Mouse (Mus musculus): ENCODE measurements around the gene 2900026A02Rik. TPM values are rescaled to one million over a fixed set of nuclear protein-coding genes. Genes with fewer than 3 reads are reported as not detected.

2900026A02Rik gene
- total and polyA plus RNA-seq, 3 experiments = not detected

DNA sequence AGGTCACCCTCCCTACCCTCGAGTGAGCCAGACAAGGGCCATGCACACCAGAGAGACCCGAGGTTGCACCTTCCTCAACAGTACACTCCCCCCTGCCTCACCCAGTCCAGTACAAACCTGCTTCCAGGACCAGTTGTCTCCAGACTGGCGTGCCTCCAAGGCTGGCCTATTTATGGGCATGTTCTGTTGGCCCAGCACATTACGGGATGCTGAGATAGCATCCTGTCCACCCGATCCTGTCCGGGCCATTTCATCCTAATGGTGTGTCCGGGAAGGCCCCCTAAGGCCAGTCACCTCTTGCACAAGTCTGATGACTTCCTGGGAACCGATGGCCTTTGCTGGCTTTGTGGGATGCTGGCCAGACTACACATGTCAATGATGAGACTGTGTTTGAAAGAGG is 139.6 kb downstream of the 2900026A02Rik start, which contains the start of gene Crybb3:
Crybb3 (minus strand) TSS at position 146 of the 400 bp plus-strand sequence.
- Histone ChIP-seq H3K4me3 (ENCODE audit: control insufficient read depth in 1 of 2, insufficient read depth in 1 of 2, low read depth in 2 of 2, low read length in 2 of 2) (no peak within 1 kb of the TSS), H3K4me1 (ENCODE audit: control insufficient read depth in 1 of 2, insufficient read depth in 2 of 2, low read length in 2 of 2) (no peaks in the 10 kb centered on the region), H3K36me3 (ENCODE audit: control insufficient read depth in 1 of 2, insufficient read depth in 2 of 2, low read length in 2 of 2) (no peaks in the 10 kb centered on the region), H3K27ac (ENCODE audit: control insufficient read depth, low read depth, low read length) (no peak within 1 kb of the TSS), H3K9ac (ENCODE audit: control insufficient read depth, low read depth, low read length, poor library complexity, severe bottlenecking) (no peak within 1 kb of the TSS), H3K9me3 (replicated peaks; ENCODE audit: insufficient read depth, low read length) (no peaks in the 10 kb centered on the region), H3K79me2 (ENCODE audit: control insufficient read depth, insufficient read depth, low read length, poor library complexity) (no peaks in the 10 kb centered on the region), H3K27me3 (ENCODE audit: control insufficient read depth in 1 of 2, insufficient read depth in 2 of 2, low read length in 2 of 2) (no peaks in the 10 kb centered on the region)
- no peak for TF ChIP-seq NRF1 (IDR thresholded peaks at IDR 0.05; ENCODE audit: insufficient read depth, low read depth, low read length, poor library complexity, severe bottlenecking)
- TF ChIP-seq TBP (IDR thresholded peaks at IDR 0.05; ENCODE audit: low read depth, low read length) = no peak
- TF ChIP-seq TAL1 (IDR thresholded peaks at IDR 0.05; ENCODE audit: low read length) = no peak
- no peak for TF ChIP-seq GATA1 (IDR thresholded peaks at IDR 0.05; ENCODE audit: low read depth, low read length)
- TF ChIP-seq MXI1 (IDR thresholded peaks at IDR 0.05; ENCODE audit: low read depth, low read length) = no peak
- TF ChIP-seq ELF1 (IDR thresholded peaks at IDR 0.05; ENCODE audit: low read depth, low read length) = no peak
- no peak for TF ChIP-seq MAX (IDR thresholded peaks at IDR 0.05; ENCODE audit: low read length)
- TF ChIP-seq JUND (IDR thresholded peaks at IDR 0.05; ENCODE audit: low read depth, low read length) = no peak
- no peak for DNase-seq (ENCODE audit: low read depth, low spot score)

DNA sequence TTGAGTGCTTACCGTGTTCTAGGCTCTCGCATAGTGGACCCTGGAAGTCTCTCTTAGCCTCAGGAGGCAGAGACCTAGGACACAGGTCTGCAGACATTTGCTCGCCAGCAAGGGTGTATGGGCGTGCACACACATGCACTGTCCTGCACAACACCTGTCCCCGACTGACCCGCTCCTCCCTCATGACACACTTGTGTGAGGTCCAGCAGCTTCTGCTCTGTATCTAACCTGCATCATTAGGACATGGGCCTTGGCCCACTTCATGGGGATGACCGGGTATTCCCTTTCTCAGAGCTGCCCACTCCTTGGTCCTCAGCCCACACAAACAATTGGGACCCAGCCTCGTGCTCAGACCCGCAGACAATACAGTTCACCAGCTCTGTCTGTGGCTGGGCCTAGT is 140.0 kb downstream of the 2900026A02Rik start:
- TF ChIP-seq USF1 (IDR thresholded peaks at IDR 0.05; ENCODE audit: low read depth, low read length) = no peak
- no peak for TF ChIP-seq USF2 (IDR thresholded peaks at IDR 0.05; ENCODE audit: borderline replicate concordance in 1 of 2, insufficient read depth in 1 of 2, low read depth in 1 of 2, low read length in 2 of 2)
- no peak for TF ChIP-seq MYC (IDR thresholded peaks at IDR 0.05; ENCODE audit: low read depth, low read length)
- TF ChIP-seq EP300 (IDR thresholded peaks at IDR 0.05; ENCODE audit: low read depth in 1 of 2, low read length in 2 of 2) = no peak
- TF ChIP-seq MYB (IDR thresholded peaks at IDR 0.05; ENCODE audit: low read depth, low read length) = no peak
- no peak for TF ChIP-seq MAX (IDR thresholded peaks at IDR 0.05; ENCODE audit: low read length)
- no peak for TF ChIP-seq CTCF (IDR thresholded peaks at IDR 0.05 in 2 of 3, conservative IDR thresholded peaks at IDR 0.05 in 1 of 3; ENCODE audit: control insufficient read depth in 1 of 3, insufficient read depth in 1 of 3, low read depth in 2 of 3, low read length in 3 of 3, poor library complexity in 1 of 3, severe bottlenecking in 1 of 3)
- no peak for TF ChIP-seq E2F4 (IDR thresholded peaks at IDR 0.05; ENCODE audit: borderline replicate concordance, low read depth, low read length)
- no peak for TF ChIP-seq MAZ (IDR thresholded peaks at IDR 0.05; ENCODE audit: low read depth, low read length)
- TF ChIP-seq MAFK (IDR thresholded peaks at IDR 0.05; ENCODE audit: borderline replicate concordance, low read depth, low read length) = no peak
- no peak for TF ChIP-seq ELF1 (IDR thresholded peaks at IDR 0.05; ENCODE audit: low read depth, low read length)
- TF ChIP-seq CHD1 (IDR thresholded peaks at IDR 0.05; ENCODE audit: low read depth, low read length) = no peak
- no peak for TF ChIP-seq MXI1 (IDR thresholded peaks at IDR 0.05; ENCODE audit: low read depth, low read length)
- TF ChIP-seq SMC3 (IDR thresholded peaks at IDR 0.05; ENCODE audit: low read depth, low read length) = no peak
- TF ChIP-seq BHLHE40 (IDR thresholded peaks at IDR 0.05; ENCODE audit: borderline replicate concordance, low read depth, low read length) = no peak
- no peak for TF ChIP-seq MEF2A (IDR thresholded peaks at IDR 0.05; ENCODE audit: extremely low read depth, insufficient replicate concordance, low read depth, low read length, poor library complexity, severe bottlenecking)
- no peak for TF ChIP-seq GABPA (IDR thresholded peaks at IDR 0.05; ENCODE audit: low read depth, low read length)
- no peaks in the 10 kb centered on the region for H3K9me3 ChIP-seq (replicated peaks; ENCODE audit: insufficient read depth, low read length)
- H3K79me2 ChIP-seq (ENCODE audit: control insufficient read depth, insufficient read depth, low read length, poor library complexity) = no peaks in the 10 kb centered on the region
- no peak overlapping the region for H3K27ac ChIP-seq (ENCODE audit: control insufficient read depth, low read depth, low read length)
- H3K36me3 ChIP-seq (ENCODE audit: control insufficient read depth in 1 of 2, insufficient read depth in 2 of 2, low read length in 2 of 2) = no peaks in the 10 kb centered on the region
- no peak overlapping the region for H3K4me3 ChIP-seq (ENCODE audit: control insufficient read depth in 1 of 2, insufficient read depth in 1 of 2, low read depth in 2 of 2, low read length in 2 of 2)
- H3K9ac ChIP-seq (ENCODE audit: control insufficient read depth, low read depth, low read length, poor library complexity, severe bottlenecking) = no peak overlapping the region
- no peaks in the 10 kb centered on the region for H3K4me1 ChIP-seq (ENCODE audit: control insufficient read depth in 1 of 2, insufficient read depth in 2 of 2, low read length in 2 of 2)
- H3K27me3 ChIP-seq (ENCODE audit: control insufficient read depth in 1 of 2, insufficient read depth in 2 of 2, low read length in 2 of 2) = no peaks in the 10 kb centered on the region
- DNase-seq (ENCODE audit: low read depth, low spot score) = no peak
